Mouse (Mus musculus): ENCODE results near the gene Uqcc3. TPM values are rescaled to one million over a fixed set of nuclear protein-coding genes. Genes with fewer than 3 reads are reported as not detected.
A peak's percentile ranks its signal among the peaks of the same experiment; 100 is the strongest.

The Uqcc3 gene
- polyA plus RNA-seq, 1 experiment, result 19.2 TPM

DNA sequence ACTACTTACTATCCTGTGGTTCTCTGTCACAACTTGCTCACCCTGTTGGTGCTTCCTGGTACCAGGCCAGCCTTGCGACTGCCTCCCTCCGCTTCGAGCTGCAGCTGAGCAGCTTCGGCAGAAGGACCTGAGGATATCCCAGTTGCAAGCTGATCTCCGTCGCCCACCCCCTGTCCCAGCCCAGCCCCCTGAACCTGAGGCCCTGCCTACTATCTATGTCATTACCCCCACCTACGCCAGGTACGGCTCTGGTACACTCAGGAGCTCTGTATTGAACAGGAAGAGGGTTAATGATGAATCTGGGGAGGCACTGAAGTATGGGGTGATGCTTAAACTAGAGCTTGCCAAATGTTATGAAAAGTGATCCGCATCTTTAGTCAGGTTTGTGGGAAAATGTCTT, 41.0 kb upstream of the Uqcc3 start:
- H3K27me3 ChIP-seq (ENCODE audit: control insufficient read depth, insufficient read depth, low read length), result no peaks in the 10 kb centered on the region
- WGBS, result 73% methylated on average over 9 of the region's 9 CpGs
- no peak overlapping the region for H3K4me3 ChIP-seq (ENCODE audit: low read depth, low read length)
- TF ChIP-seq CTCF (IDR thresholded peaks at IDR 0.05; ENCODE audit: extremely low read depth, insufficient read length, insufficient replicate concordance, low read depth, low read length) (no peak), POLR2A (IDR thresholded peaks at IDR 0.05; ENCODE audit: low read depth, low read length) (no peak)
- no peak overlapping the region for H3K27ac ChIP-seq (ENCODE audit: insufficient read depth, low read depth, low read length)
- H3K36me3 ChIP-seq (ENCODE audit: control insufficient read depth, insufficient read depth, low read length), result peaks cover 9% of the 10 kb centered on the region; the same call in 1 of the 2 replicates
- H3K4me1 ChIP-seq (ENCODE audit: control insufficient read depth, insufficient read depth, insufficient read length, low read length), result peaks cover 5% of the 10 kb centered on the region; the same call in 1 of the 2 replicates

DNA sequence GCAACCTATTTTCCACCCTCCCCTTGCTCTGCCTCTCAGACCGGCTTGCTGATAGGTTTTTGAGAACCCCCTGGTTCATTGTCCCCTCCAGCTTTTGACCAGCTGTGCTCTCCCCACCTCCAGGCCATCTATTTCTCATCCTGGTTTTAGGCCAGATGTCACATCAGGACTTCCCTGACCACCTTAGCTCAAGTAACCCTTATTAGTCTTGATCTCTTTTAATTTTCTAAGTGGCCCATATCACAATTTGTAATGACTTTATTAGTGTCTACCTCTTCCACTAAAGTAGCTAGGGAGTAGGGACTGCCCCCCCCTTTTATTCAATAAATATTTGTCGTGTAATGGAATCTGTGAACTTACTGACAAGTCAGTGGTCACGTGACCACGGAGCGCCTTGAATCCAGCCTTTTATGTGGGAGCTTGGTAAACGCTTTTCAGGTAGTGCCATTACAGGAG, 40.1 kb upstream of the Uqcc3 start:
- Histone ChIP-seq H3K36me3 (ENCODE audit: control insufficient read depth, insufficient read depth, low read length) (peaks cover 14% of the 10 kb centered on the region), H3K27me3 (ENCODE audit: control insufficient read depth, insufficient read depth, low read length) (no peaks in the 10 kb centered on the region), H3K4me3 (ENCODE audit: low read depth, low read length) (peak overlapping the region; percentile 71), H3K4me1 (ENCODE audit: control insufficient read depth, insufficient read depth, insufficient read length, low read length) (peaks cover 5% of the 10 kb centered on the region; the same call in 1 of the 2 replicates), H3K27ac (ENCODE audit: insufficient read depth, low read depth, low read length) (peak overlapping the region; percentile 80)
- TF ChIP-seq CTCF (IDR thresholded peaks at IDR 0.05; ENCODE audit: extremely low read depth, insufficient read length, insufficient replicate concordance, low read depth, low read length) (no peak), POLR2A (IDR thresholded peaks at IDR 0.05; ENCODE audit: low read depth, low read length) (no peak)
- under 1% methylated on average over 6 of the region's 6 CpGs for WGBS

GRCm38 (mm10) chr19:8920073-8920736, 39.5 kb upstream of the Uqcc3 start, which contains the start of gene B3gat3:
TSS of gene B3gat3 (plus strand) at chr19:8920374.
- Histone ChIP-seq H3K27me3 (ENCODE audit: control insufficient read depth, insufficient read depth, low read length) (no peaks in the 10 kb centered on the region), H3K4me1 (ENCODE audit: control insufficient read depth, insufficient read depth, insufficient read length, low read length) (peaks cover 5% of the 10 kb centered on the region; the same call in 1 of the 2 replicates), H3K27ac (ENCODE audit: insufficient read depth, low read depth, low read length) (peak within 1 kb of the TSS; percentile 80), H3K4me3 (ENCODE audit: low read depth, low read length) (peak within 1 kb of the TSS; percentile 71), H3K36me3 (ENCODE audit: control insufficient read depth, insufficient read depth, low read length) (peaks cover 19% of the 10 kb centered on the region)
- TF ChIP-seq CTCF (IDR thresholded peaks at IDR 0.05; ENCODE audit: extremely low read depth, insufficient read length, insufficient replicate concordance, low read depth, low read length), result no peak
- peak; percentile 69 for TF ChIP-seq POLR2A (IDR thresholded peaks at IDR 0.05; ENCODE audit: low read depth, low read length)
- 1% methylated on average over 50 of the region's 50 CpGs for WGBS

GRCm38 (mm10) chr19:8919684-8920072, 39.0 kb upstream of the Uqcc3 start:
- peaks cover 5% of the 10 kb centered on the region; the same call in 1 of the 2 replicates for H3K4me1 ChIP-seq (ENCODE audit: control insufficient read depth, insufficient read depth, insufficient read length, low read length)
- H3K27ac ChIP-seq (ENCODE audit: insufficient read depth, low read depth, low read length), result peak overlapping the region; percentile 53
- peaks cover 24% of the 10 kb centered on the region for H3K36me3 ChIP-seq (ENCODE audit: control insufficient read depth, insufficient read depth, low read length)
- no peak overlapping the region for H3K4me3 ChIP-seq (ENCODE audit: low read depth, low read length)
- TF ChIP-seq CTCF (IDR thresholded peaks at IDR 0.05; ENCODE audit: extremely low read depth, insufficient read length, insufficient replicate concordance, low read depth, low read length), result no peak
- TF ChIP-seq POLR2A (IDR thresholded peaks at IDR 0.05; ENCODE audit: low read depth, low read length), result no peak
- WGBS, result 44% methylated on average over 6 of the region's 6 CpGs
- H3K27me3 ChIP-seq (ENCODE audit: control insufficient read depth, insufficient read depth, low read length), result no peaks in the 10 kb centered on the region

GRCm38 (mm10) chr19:8919000-8919399, 38.3 kb upstream of the Uqcc3 start:
- Histone ChIP-seq H3K27ac (ENCODE audit: insufficient read depth, low read depth, low read length) (peak overlapping the region; percentile 53; the same call in 1 of the 2 replicates), H3K36me3 (ENCODE audit: control insufficient read depth, insufficient read depth, low read length) (peaks cover 31% of the 10 kb centered on the region), H3K4me1 (ENCODE audit: control insufficient read depth, insufficient read depth, insufficient read length, low read length) (peaks cover 5% of the 10 kb centered on the region; the same call in 1 of the 2 replicates), H3K4me3 (ENCODE audit: low read depth, low read length) (no peak overlapping the region), H3K27me3 (ENCODE audit: control insufficient read depth, insufficient read depth, low read length) (no peaks in the 10 kb centered on the region)
- WGBS, result 63% methylated on average over 3 of the region's 3 CpGs
- no peak for TF ChIP-seq CTCF (IDR thresholded peaks at IDR 0.05; ENCODE audit: extremely low read depth, insufficient read length, insufficient replicate concordance, low read depth, low read length)
- no peak for TF ChIP-seq POLR2A (IDR thresholded peaks at IDR 0.05; ENCODE audit: low read depth, low read length)

GRCm38 (mm10) chr19:8914212-8914611, 33.5 kb upstream of the Uqcc3 start:
- no peak overlapping the region for H3K27ac ChIP-seq (ENCODE audit: insufficient read depth, low read depth, low read length)
- H3K4me3 ChIP-seq (ENCODE audit: low read depth, low read length), result no peak overlapping the region
- TF ChIP-seq CTCF (IDR thresholded peaks at IDR 0.05; ENCODE audit: extremely low read depth, insufficient read length, insufficient replicate concordance, low read depth, low read length), result no peak
- no peak for TF ChIP-seq POLR2A (IDR thresholded peaks at IDR 0.05; ENCODE audit: low read depth, low read length)
- H3K27me3 ChIP-seq (ENCODE audit: control insufficient read depth, insufficient read depth, low read length), result no peaks in the 10 kb centered on the region
- H3K36me3 ChIP-seq (ENCODE audit: control insufficient read depth, insufficient read depth, low read length), result peaks cover 71% of the 10 kb centered on the region
- 95% methylated on average over 3 of the region's 3 CpGs for WGBS
- no peaks in the 10 kb centered on the region for H3K4me1 ChIP-seq (ENCODE audit: control insufficient read depth, insufficient read depth, insufficient read length, low read length)

DNA sequence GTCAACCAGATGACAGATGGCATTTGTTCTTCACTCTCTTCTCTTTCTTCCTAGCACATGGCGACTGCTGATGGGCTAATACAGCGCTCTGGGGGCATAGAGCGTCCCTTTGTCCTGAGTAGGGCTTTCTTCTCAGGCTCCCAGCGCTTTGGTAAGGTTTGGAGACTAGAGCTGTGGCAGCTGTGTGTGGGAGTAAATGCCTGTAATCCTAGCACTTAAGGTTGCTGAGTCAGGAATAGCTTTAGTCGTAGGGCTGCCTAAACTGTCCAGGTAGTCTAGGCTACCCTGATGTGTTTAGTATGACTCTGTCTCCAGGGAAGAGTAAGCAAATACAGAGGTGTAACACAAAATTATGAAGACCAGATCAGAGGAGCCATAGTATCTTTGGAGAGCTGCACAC, 31.1 kb upstream of the Uqcc3 start:
- Histone ChIP-seq H3K27me3 (ENCODE audit: control insufficient read depth, insufficient read depth, low read length) (no peaks in the 10 kb centered on the region), H3K36me3 (ENCODE audit: control insufficient read depth, insufficient read depth, low read length) (peaks cover 92% of the 10 kb centered on the region), H3K4me1 (ENCODE audit: control insufficient read depth, insufficient read depth, insufficient read length, low read length) (no peaks in the 10 kb centered on the region), H3K4me3 (ENCODE audit: low read depth, low read length) (no peak overlapping the region), H3K27ac (ENCODE audit: insufficient read depth, low read depth, low read length) (no peak overlapping the region)
- 97% methylated on average over 5 of the region's 5 CpGs for WGBS
- no peak for TF ChIP-seq POLR2A (IDR thresholded peaks at IDR 0.05; ENCODE audit: low read depth, low read length)
- no peak for TF ChIP-seq CTCF (IDR thresholded peaks at IDR 0.05; ENCODE audit: extremely low read depth, insufficient read length, insufficient replicate concordance, low read depth, low read length)

Measured in small intestine, adult 2 months (tissue).